Mouse (Mus musculus) spleen, postnatal 14 days (tissue): ENCODE data around the gene Nutm1.
A peak's percentile ranks its signal among the peaks of the same experiment; 100 is the strongest.
"Not testable (repeated sequence)": the region's sequence is repeated elsewhere in the genome, so short reads cannot be mapped to it uniquely, and the experiment has no call there.

Source experiments
- DNase-seq, 2 experiments: peaks; one replicate each; pipeline ENCODE4 v3.0.0; 2021 to 2022; ENCODE audit warnings: low spot score in 2 of 2

Gene Nutm1

DNA sequence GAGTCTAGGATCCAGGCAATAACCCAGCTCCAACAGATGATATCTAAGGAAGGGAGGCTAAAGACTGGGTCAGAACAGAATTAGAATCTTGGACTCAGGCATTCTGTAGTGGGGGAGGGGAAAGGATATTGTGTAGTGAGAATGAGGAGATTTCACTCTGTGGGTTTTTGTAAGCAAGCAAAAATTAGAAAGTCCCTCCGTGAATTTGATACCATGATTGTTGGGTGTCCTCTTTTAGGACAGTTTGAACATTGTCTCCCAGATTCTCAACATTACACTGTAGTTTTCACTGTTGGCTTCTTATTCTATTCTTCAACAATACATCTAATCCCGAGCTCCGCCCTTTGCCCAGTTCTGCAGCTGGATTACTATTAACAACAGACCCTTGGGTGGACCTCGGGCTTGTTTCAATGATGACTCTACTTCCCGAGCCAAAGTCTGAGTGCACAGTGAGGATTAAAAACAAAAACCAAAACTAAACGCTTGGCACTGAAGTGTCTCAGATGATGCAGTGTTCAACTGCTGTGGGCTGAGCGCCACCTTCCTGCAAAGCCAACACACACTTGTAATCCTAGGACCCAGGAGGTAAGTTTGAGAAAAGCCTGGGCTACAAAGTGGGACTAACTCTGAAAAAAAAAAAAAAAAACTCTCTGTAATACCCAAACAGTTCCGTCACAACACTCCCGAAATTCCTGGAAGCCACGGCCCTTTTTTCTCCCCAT lies at the start of gene Nutm1:
Nutm1 (minus strand) TSS at position 51 of the 722 bp plus-strand sequence.
- no peak for DNase-seq

DNA sequence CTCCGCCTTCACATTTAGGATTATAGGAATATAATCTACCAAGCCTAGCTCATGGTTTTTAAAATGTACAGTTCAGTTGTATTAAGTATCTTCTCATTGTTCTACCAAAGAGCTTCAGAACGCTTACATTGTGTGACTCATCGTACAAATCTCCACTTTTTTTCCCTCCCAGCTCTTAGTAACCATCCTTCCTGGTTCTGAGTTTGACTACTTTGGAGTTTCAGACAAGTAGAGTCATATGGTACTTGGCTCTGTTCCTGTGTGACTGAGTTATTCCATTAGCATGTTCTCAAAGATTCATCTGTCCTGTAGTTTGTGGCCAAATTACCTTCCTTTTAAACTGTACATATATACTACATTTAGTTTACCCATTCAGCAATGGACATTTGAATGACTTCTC lies 49.6 kb upstream of the Nutm1 start:
- DNase-seq = no peak

GRCm38 (mm10) chr2:112298221-112298620 lies 39.1 kb upstream of the Nutm1 start:
- DNase-seq = no peak

DNA sequence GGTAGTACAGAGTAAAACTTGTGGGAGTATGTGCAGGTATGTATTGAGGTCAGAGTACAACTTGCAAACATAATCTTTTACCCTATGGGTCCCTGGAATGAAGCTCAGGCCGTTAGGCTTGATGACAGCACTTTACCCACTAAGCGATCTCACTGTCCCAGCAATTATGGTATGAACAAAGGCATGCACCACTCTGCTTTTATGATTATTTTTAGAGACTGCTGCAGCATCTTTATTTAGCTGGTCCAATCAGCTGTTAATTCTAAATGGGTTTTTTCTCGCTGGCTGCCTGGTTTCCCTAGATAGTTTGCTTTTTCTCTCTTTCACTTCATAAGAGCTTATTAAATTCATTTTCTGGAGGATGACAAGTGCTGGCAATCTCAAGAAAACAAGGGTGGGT lies 37.1 kb upstream of the Nutm1 start:
- no peak for DNase-seq

GRCm38 (mm10) chr2:112292823-112293222 lies 33.7 kb upstream of the Nutm1 start:
- no peak for DNase-seq

DNA sequence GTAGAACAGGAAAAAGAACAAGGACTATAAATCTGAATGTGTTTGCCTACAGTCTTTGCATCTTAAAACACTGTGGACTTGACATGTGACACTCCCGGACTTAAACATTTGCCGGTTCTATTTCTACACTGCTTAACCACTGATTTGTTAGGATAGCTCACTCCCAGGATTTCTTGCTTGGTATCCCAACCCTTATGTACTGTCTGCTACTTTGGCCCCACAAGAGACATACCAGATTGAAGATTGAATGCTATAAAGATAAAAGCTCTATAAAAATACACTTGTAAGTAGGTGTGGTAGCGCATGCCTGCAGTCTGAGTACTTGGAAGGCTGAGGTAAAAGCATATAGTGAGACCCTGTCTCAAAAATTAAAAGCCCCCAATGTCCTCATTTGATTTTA lies 30.4 kb upstream of the Nutm1 start:
- no peak for DNase-seq

- no peak for DNase-seq
Measured at GRCm38 (mm10) chr2:112287059-112287458, 28.0 kb upstream of the Nutm1 start.

DNA sequence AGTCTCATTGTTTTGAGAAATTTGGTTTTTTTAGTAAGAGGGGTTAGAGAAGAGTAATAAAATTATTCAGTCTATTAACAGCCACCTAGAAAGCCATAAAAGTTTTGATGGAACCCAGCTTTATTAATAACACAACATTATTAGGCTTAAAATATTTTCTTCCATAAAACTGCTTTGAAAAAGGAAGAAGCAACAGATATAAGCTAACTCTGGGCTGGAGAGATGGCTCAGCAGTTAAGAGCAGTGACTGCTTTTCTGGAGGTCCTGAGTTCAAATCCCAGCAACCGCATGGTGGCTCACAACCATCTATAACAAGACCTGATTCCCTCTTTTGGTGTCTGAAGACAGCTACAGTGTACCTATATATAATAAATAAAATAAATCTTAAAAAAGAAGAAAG lies 27.0 kb upstream of the Nutm1 start:
- not testable (repeated sequence) for DNase-seq

GRCm38 (mm10) chr2:112285031-112285390 lies 25.9 kb upstream of the Nutm1 start:
- DNase-seq = no peak

GRCm38 (mm10) chr2:112284363-112285030 lies 25.4 kb upstream of the Nutm1 start:
- DNase-seq = no peak

DNA sequence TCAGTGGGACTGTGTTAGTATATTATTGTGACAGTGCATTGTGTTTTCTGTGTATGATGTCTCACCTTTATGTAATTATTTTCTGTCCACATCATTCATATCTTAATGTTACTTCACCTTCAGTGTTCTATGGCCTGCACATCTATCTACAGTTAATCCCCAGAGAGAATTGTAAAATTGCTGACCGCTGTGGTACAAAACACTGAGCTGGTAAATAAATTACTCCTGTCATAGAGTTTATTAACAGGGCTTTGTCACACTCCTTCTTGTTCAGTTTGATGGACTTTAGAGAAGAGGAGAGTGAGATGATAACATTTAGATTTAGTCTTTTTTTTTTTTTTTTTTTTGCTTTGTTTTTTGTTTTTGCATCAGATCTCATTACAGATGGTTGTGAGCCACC lies 23.8 kb upstream of the Nutm1 start:
- no peak for DNase-seq

GRCm38 (mm10) chr2:112276870-112277269 lies 17.8 kb upstream of the Nutm1 start:
- DNase-seq = no peak

- no peak for DNase-seq
Measured at GRCm38 (mm10) chr2:112273474-112273873, 14.4 kb upstream of the Nutm1 start.

DNA sequence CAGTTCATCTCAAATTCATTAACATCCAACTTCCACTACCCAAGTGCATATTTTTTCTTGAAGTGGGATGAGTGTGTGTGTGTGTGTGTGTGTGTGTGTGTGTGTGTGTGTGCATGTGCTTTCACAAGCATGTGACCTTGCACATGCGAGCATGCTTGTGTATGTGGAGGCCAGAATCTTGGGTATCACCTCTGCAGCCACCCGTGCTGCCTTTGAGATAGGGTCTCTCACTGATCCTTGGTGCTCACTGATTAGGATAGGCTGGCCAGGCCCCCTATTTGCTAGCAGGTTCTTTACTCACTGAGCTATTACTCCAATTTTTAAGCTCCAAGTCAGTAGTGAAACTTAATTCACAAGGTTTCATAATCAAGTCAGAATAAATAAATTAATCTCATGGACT lies 13.8 kb upstream of the Nutm1 start:
- DNase-seq = no peak

GRCm38 (mm10) chr2:112270011-112270410 lies 10.9 kb upstream of the Nutm1 start:
- DNase-seq = no peak

- no peak for DNase-seq
Measured at GRCm38 (mm10) chr2:112267547-112268269, 8.6 kb upstream of the Nutm1 start.

- DNase-seq = peak in 1 of 2 experiments; percentile 15
Measured at GRCm38 (mm10) chr2:112266780-112267179, 7.7 kb upstream of the Nutm1 start.

DNA sequence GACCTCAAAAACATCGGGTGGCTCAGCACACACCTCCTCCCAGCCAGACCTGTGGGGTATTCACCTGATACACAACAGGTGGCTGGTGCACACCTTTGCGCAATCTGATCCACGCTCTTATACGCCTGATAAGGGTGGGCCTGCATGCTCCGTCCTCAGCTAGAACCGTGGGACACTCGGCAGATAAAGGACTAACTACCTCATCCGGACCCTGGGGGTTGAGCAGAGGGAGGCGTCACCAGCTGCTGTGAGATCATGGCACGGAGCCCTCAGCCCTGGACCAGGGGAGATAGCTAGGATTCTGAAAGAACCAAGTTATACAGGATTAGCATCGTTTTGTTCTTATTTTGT lies 7.1 kb upstream of the Nutm1 start, which contains the start of gene Gm21985:
Gm21985 (plus strand) TSS at position 73 of the 351 bp plus-strand sequence.
- DNase-seq = peak; percentile 59 to 66

GRCm38 (mm10) chr2:112265448-112266241 lies 6.6 kb upstream of the Nutm1 start, which contains the start of gene Slc12a6:
Gene Slc12a6 (plus strand): TSS chr2:112265825.
- peak; percentile 91 to 93 for DNase-seq

DNA sequence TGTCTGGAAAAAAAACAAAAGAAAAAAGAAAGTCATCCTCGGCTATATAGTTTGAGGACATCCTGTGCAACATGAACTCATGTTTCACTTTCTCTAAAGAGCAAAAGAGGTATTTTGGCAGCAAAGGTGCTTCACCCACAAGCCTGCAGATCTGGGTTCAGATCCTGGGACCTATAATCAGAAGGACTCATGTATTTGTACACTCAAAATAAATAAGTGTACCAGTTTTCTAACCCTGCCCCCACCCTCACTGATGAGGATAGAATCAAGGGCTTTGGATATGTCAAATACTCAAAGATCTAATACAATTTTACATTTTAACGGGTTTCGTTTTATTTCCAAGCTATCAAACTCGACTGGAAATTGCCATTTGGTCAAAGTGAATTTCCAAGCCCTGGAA lies 5.3 kb upstream of the Nutm1 start:
- no peak for DNase-seq

DNA sequence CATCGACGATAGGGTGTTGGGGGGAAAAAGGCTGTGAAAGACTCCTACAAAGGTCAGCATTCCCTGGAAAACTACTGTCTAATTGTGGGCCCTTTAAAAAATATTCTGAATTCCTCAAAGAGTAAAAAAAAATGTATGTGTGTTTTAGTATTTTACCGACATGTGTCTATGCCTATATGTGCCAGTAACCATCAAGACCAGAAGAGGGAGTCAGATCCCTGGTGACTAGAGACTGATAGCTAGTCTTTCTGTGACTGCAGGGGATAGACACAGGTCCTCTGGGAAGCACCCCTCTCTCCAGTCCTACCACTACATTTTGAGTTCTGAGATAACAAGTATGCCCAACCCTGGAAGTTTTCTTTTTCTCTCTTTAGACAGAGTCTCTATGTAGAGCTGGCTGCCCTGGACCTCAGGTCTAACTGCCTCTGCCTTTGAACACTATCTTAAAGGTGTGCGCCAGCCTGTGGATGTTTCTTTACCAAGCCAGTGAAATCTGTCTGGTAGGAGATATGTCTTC lies 3.7 kb upstream of the Nutm1 start:
- no peak for DNase-seq
